Mouse (Mus musculus) liver, postnatal 0 days (tissue): Measurements from ENCODE around the gene Brinp2.

Experiments
- CTCF ChIP-seq: sonication (generic); IDR thresholded peaks from 2 replicates; pipeline ENCODE4 v1.5.1; 2016; ENCODE audit warnings: antibody characterized with exemption, low read depth
- EP300 ChIP-seq: IDR thresholded peaks from 2 replicates; pipeline ENCODE4 v1.6.1; 2016; ENCODE audit warnings: antibody characterized with exemption, low read depth, mild to moderate bottlenecking

- peak; percentile 31 for TF ChIP-seq CTCF
- TF ChIP-seq EP300, result no peak
Observed at GRCm38 (mm10) chr1:158343243-158343714, 12.8 kb downstream of the Brinp2 start.
